Mouse (Mus musculus) embryonic facial prominence, embryonic 14.5 days (tissue): Measurements from ENCODE around the gene Abcc12. TPM values are rescaled to one million over a fixed set of nuclear protein-coding genes. Genes with fewer than 3 reads are reported as not detected.
A peak's percentile ranks its signal among the peaks of the same experiment; 100 is the strongest.

Experiments
- ATAC-seq: fragments of 200-750 bp; cut with Nextera tagmentation; 2 replicates; pipeline ENCODE4 v1.8.0; 2017; ENCODE audit warnings: low read depth, moderate number of reproducible peaks, moderate TSS enrichment
- DNase-seq: peaks from one replicate; pipeline ENCODE4 v3.0.0-alpha.2; 2015; ENCODE audit warnings: low spot score
- H3K27ac ChIP-seq: fragments of 300-500 bp; sonication (generic); replicated peaks from 2 replicates; pipeline ENCODE4 v1.5.1; 2014; ENCODE audit warnings: low read depth, mild to moderate bottlenecking, low read length, moderate library complexity
- H3K27me3 ChIP-seq: fragments of 300-500 bp; sonication (generic); replicated peaks from 2 replicates; pipeline ENCODE4 v1.6.1; 2014; ENCODE audit warnings: low read length; ENCODE audit not compliant: control insufficient read depth, insufficient read depth
- H3K36me3 ChIP-seq: fragments of 300-500 bp; sonication (generic); 2 replicates; pipeline ENCODE4 v1.6.1; 2014; ENCODE audit warnings: low read length, mixed read lengths; ENCODE audit not compliant: control insufficient read depth, insufficient read depth
- H3K4me1 ChIP-seq: fragments of 300-500 bp; sonication (generic); 2 replicates; pipeline ENCODE4 v1.6.1; 2014; ENCODE audit warnings: antibody characterized with exemption, low read length; ENCODE audit not compliant: control insufficient read depth, insufficient read depth
- H3K4me2 ChIP-seq: fragments of 300-500 bp; sonication (generic); 2 replicates; pipeline ENCODE4 v1.6.1; 2014; ENCODE audit warnings: low read depth, mild to moderate bottlenecking, low read length, moderate library complexity, mixed read lengths
- H3K4me3 ChIP-seq: fragments of 300-500 bp; sonication (generic); 2 replicates; pipeline ENCODE4 v1.5.1; 2014; ENCODE audit warnings: low read depth, mild to moderate bottlenecking, low read length
- H3K9ac ChIP-seq: fragments of 300-500 bp; sonication (generic); 2 replicates; pipeline ENCODE4 v1.6.1; 2014; ENCODE audit warnings: low read depth, mild to moderate bottlenecking, low read length, moderate library complexity, mixed read lengths
- H3K9me3 ChIP-seq: fragments of 300-500 bp; sonication (generic); 2 replicates; pipeline ENCODE4 v1.6.1; 2016; ENCODE audit warnings: low read length; ENCODE audit not compliant: control insufficient read depth
- WGBS: fragments of 180-500 bp; shearing (Covaris S2); extraction: QIAGEN DNeasy Blood & Tissue Kit; methylation state at CpG from one replicate; pipeline ENCODE4 v1.1.7; 2014; 5-methylcytosine and 5-hydroxymethylcytosine counted together
- polyA plus RNA-seq: library from polyadenylated mRNA; unstranded; fragments of >200 nt; fragmentation: Nextera tagmentation; extraction: Ambion mirVana; gene quantifications from 2 replicates; pipeline ENCODE4 v1.2.1, GENCODE M21; 2014

Abcc12 gene
- 0.16 and 0.29 TPM in 2 replicates for polyA plus RNA-seq

DNA sequence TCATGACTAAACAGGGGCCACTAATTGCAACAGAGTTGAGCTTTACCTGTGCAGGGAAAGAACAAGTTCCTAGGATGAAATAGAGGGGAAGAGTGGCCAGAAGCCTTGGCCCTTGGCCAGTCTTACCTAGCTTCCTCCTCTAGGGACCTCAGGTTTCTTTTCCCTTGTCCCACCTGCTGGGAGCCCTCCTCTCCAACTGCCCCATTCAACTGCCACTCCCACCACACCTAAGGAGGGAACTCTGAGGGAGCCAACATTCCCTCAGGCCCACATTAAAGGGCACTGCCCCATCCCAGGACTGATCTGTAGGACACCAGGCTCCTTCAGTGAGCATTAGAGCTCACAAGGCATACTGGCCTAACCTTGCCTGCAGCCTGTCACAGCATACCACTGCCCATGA lies at the start of gene Abcc12:
Abcc12 (minus strand) TSS at position 229 of the 400 bp plus-strand sequence.
- peaks cover 6% of the 10 kb centered on the region; the same call in 1 of the 2 replicates for H3K4me1 ChIP-seq
- no peak within 1 kb of the TSS for H3K9ac ChIP-seq
- no peak within 1 kb of the TSS for H3K27ac ChIP-seq
- no peak within 1 kb of the TSS for H3K4me2 ChIP-seq
- H3K9me3 ChIP-seq = no peaks in the 10 kb centered on the region
- H3K36me3 ChIP-seq = no peaks in the 10 kb centered on the region
- DNase-seq = no peak
- H3K27me3 ChIP-seq = no peaks in the 10 kb centered on the region
- no peak for ATAC-seq
- H3K4me3 ChIP-seq = no peak within 1 kb of the TSS

- no peak overlapping the region for H3K27ac ChIP-seq
- H3K36me3 ChIP-seq = peaks cover 20% of the 10 kb centered on the region
- no peak overlapping the region for H3K4me2 ChIP-seq
- ATAC-seq (no peak), DNase-seq (no peak)
- WGBS = 87% methylated on average over 5 of the region's 5 CpGs
- H3K4me1 ChIP-seq = peaks cover 5% of the 10 kb centered on the region
- H3K9me3 ChIP-seq = no peaks in the 10 kb centered on the region
- no peak overlapping the region for H3K9ac ChIP-seq
- H3K4me3 ChIP-seq = no peak overlapping the region
- no peaks in the 10 kb centered on the region for H3K27me3 ChIP-seq
Observed at GRCm38 (mm10) chr8:86630212-86630611, 49.7 kb upstream of the Abcc12 start.

GRCm38 (mm10) chr8:86624915-86625314 lies 44.4 kb upstream of the Abcc12 start:
- Histone ChIP-seq H3K27ac (no peak overlapping the region), H3K4me1 (peaks cover 10% of the 10 kb centered on the region), H3K36me3 (no peaks in the 10 kb centered on the region), H3K9me3 (no peaks in the 10 kb centered on the region), H3K4me3 (peak overlapping the region; percentile 83), H3K4me2 (peak overlapping the region; percentile 68), H3K9ac (peak overlapping the region; percentile 79), H3K27me3 (no peaks in the 10 kb centered on the region)
- no peak for ATAC-seq
- no peak for DNase-seq
- 41% methylated on average over 7 of the region's 7 CpGs for WGBS

DNA sequence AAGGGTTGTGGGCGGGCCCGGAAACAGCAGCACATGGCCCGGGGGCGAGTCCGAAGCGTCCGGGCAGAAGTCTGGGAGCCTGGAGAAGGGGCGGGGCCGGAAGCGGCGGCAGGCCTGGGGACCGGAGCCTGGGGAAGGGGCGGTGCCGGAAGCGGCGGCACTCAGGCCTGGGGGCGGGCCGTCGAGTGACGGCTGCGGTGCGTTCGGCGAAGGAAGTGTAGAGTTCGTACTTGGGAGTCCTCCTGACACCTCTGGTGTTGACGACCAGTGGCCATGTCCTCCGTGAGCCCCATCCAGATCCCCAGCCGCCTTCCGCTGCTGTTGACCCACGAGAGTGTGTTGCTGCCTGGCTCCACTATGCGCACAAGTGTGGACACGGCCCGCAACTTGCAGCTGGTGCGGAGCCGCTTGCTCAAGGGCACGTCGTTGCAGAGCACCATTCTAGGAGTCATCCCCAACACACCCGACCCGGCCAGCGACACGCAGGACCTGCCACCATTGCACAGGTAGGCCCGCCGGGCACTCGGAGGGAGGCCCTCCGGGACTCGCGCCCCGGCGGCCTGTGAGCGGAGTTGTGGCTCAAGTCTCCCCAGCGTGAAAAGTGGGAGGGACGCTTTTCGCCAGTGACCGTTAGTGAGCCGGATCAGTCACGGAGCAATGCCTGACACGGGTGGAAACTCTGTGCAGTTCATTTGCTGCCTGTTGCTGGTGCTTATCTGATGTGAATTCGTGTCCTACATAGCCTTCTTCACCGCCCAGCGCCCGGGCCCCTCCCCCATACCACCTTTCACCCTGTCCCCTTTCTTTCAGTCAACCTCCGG lies 43.6 kb upstream of the Abcc12 start, which contains the start of gene Lonp2:
Lonp2 (plus strand) TSS at position 133 of the 821 bp plus-strand sequence.
- Histone ChIP-seq H3K27me3 (no peaks in the 10 kb centered on the region), H3K4me1 (peaks cover 10% of the 10 kb centered on the region), H3K9me3 (no peaks in the 10 kb centered on the region), H3K9ac (peak within 1 kb of the TSS; percentile 79), H3K4me3 (peak within 1 kb of the TSS; percentile 83), H3K36me3 (no peaks in the 10 kb centered on the region), H3K4me2 (peak within 1 kb of the TSS; percentile 68), H3K27ac (peak within 1 kb of the TSS; percentile 71)
- ATAC-seq (peak; percentile 99), DNase-seq (peak; percentile 98)
- under 1% methylated on average over 38 of the region's 62 CpGs for WGBS

- Histone ChIP-seq H3K9me3 (no peaks in the 10 kb centered on the region), H3K27ac (peak overlapping the region; percentile 59), H3K4me3 (peak overlapping the region; percentile 83), H3K9ac (peak overlapping the region; percentile 79), H3K4me1 (peaks cover 10% of the 10 kb centered on the region), H3K4me2 (peak overlapping the region; percentile 68), H3K27me3 (no peaks in the 10 kb centered on the region), H3K36me3 (no peaks in the 10 kb centered on the region)
- ATAC-seq (no peak; the same call in 1 of the 2 replicates), DNase-seq (no peak)
- WGBS = 2% methylated on average over 10 of the region's 14 CpGs
Observed at GRCm38 (mm10) chr8:86623551-86623910, 43.0 kb upstream of the Abcc12 start.

GRCm38 (mm10) chr8:86617759-86618387 lies 37.4 kb upstream of the Abcc12 start:
- WGBS = 72% methylated on average over 7 of the region's 7 CpGs
- no peak overlapping the region for H3K27ac ChIP-seq
- ATAC-seq = no peak

GRCm38 (mm10) chr8:86615095-86615769 lies 34.7 kb upstream of the Abcc12 start:
- no peaks in the 10 kb centered on the region for H3K27me3 ChIP-seq
- H3K36me3 ChIP-seq = no peaks in the 10 kb centered on the region
- no peak for ATAC-seq
- WGBS = 80% methylated on average over 6 of the region's 6 CpGs
- no peak overlapping the region for H3K9ac ChIP-seq
- H3K4me1 ChIP-seq = no peaks in the 10 kb centered on the region
- no peak for DNase-seq
- H3K9me3 ChIP-seq = no peaks in the 10 kb centered on the region
- no peak overlapping the region for H3K4me2 ChIP-seq
- no peak overlapping the region for H3K27ac ChIP-seq
- no peak overlapping the region for H3K4me3 ChIP-seq

More at GRCm38 (mm10) chr8:86617759-86618387, 37.4 kb upstream of the Abcc12 start:
- no peaks in the 10 kb centered on the region for H3K9me3 ChIP-seq
- H3K4me1 ChIP-seq = no peaks in the 10 kb centered on the region
- no peak overlapping the region for H3K9ac ChIP-seq
- H3K4me2 ChIP-seq = no peak overlapping the region
- H3K27me3 ChIP-seq = no peaks in the 10 kb centered on the region
- H3K36me3 ChIP-seq = no peaks in the 10 kb centered on the region
- DNase-seq = no peak
- H3K4me3 ChIP-seq = no peak overlapping the region

GRCm38 (mm10) chr8:86613798-86614197 lies 33.3 kb upstream of the Abcc12 start:
- no peak overlapping the region for H3K4me3 ChIP-seq
- no peak overlapping the region for H3K9ac ChIP-seq
- no peak overlapping the region for H3K27ac ChIP-seq
- WGBS = 72% methylated on average over 2 of the region's 2 CpGs
- H3K4me1 ChIP-seq = no peaks in the 10 kb centered on the region
- H3K36me3 ChIP-seq = no peaks in the 10 kb centered on the region
- no peak overlapping the region for H3K4me2 ChIP-seq
- ATAC-seq (0 out of 2 replicates have a peak, but pooled peaks have one; percentile 62), DNase-seq (no peak)
- no peaks in the 10 kb centered on the region for H3K27me3 ChIP-seq
- no peaks in the 10 kb centered on the region for H3K9me3 ChIP-seq
